Mouse (Mus musculus) kidney, adult 9 months (tissue): ENCODE results near the gene Tex2.

Source experiments
- DNase-seq: peaks from one replicate; pipeline ENCODE4 v3.0.0; 2022

Tex2 gene

GRCm38 (mm10) chr11:106542385-106542784, 70.8 kb downstream of the Tex2 start:
- no peak for DNase-seq

- DNase-seq: peak; percentile 60
Measured at GRCm38 (mm10) chr11:106540506-106541268, 72.5 kb downstream of the Tex2 start.

- DNase-seq: no peak
Measured at GRCm38 (mm10) chr11:106536253-106536912, 76.8 kb downstream of the Tex2 start.

- peak; percentile 56 for DNase-seq
Measured at GRCm38 (mm10) chr11:106535660-106536252, 77.5 kb downstream of the Tex2 start.

- DNase-seq: peak; percentile 81
Measured at GRCm38 (mm10) chr11:106532248-106532790, 80.9 kb downstream of the Tex2 start.

GRCm38 (mm10) chr11:106529786-106530185, 83.4 kb downstream of the Tex2 start:
- peak; percentile 81 for DNase-seq

- DNase-seq: no peak
Measured at GRCm38 (mm10) chr11:106529113-106529512, 84.1 kb downstream of the Tex2 start.

- no peak for DNase-seq
Measured at GRCm38 (mm10) chr11:106527926-106528325, 85.3 kb downstream of the Tex2 start.

GRCm38 (mm10) chr11:106527147-106527821, 85.9 kb downstream of the Tex2 start:
- DNase-seq: peak; percentile 59

- DNase-seq: no peak
Measured at GRCm38 (mm10) chr11:106522538-106522937, 90.7 kb downstream of the Tex2 start.

GRCm38 (mm10) chr11:106521612-106522011, 91.6 kb downstream of the Tex2 start:
- no peak for DNase-seq

- DNase-seq: no peak
Measured at GRCm38 (mm10) chr11:106520404-106520803, 92.8 kb downstream of the Tex2 start.

GRCm38 (mm10) chr11:106519519-106519918, 93.7 kb downstream of the Tex2 start:
- DNase-seq: no peak

- DNase-seq: no peak
Measured at GRCm38 (mm10) chr11:106518391-106518790, 94.8 kb downstream of the Tex2 start.

- DNase-seq: no peak
Measured at GRCm38 (mm10) chr11:106515079-106515745, 98.0 kb downstream of the Tex2 start.

- DNase-seq: peak; percentile 83
Measured at GRCm38 (mm10) chr11:106514446-106514845, 98.8 kb downstream of the Tex2 start.

- DNase-seq: peak; percentile 73
Measured at GRCm38 (mm10) chr11:106513166-106513565, 100.1 kb downstream of the Tex2 start.

GRCm38 (mm10) chr11:106512006-106512390, 101.2 kb downstream of the Tex2 start:
- no peak for DNase-seq

GRCm38 (mm10) chr11:106511236-106512005, 101.8 kb downstream of the Tex2 start:
- no peak for DNase-seq

GRCm38 (mm10) chr11:106507638-106508037, 105.6 kb downstream of the Tex2 start:
- DNase-seq: no peak

GRCm38 (mm10) chr11:106506211-106506610, 107.0 kb downstream of the Tex2 start:
- no peak for DNase-seq

- DNase-seq: no peak
Measured at GRCm38 (mm10) chr11:106504129-106504528, 109.1 kb downstream of the Tex2 start.
